Mouse (Mus musculus) embryo, embryonic 10 days (tissue): ENCODE measurements around the gene Cnnm4.
"Not testable (repeated sequence)": the region's sequence is repeated elsewhere in the genome, so short reads cannot be mapped to it uniquely, and the experiment has no call there.

ENCODE experiments used
- DNase-seq: peaks from one replicate; pipeline ENCODE4 v3.0.0-alpha.2; 2015; ENCODE audit warnings: low spot score

The Cnnm4 gene

GRCm38 (mm10) chr1:36518259-36518658, 46.8 kb downstream of the Cnnm4 start:
- DNase-seq: no peak

GRCm38 (mm10) chr1:36519626-36520025, 48.2 kb downstream of the Cnnm4 start:
- no peak for DNase-seq

- DNase-seq: no peak
These were observed 50.8 kb downstream of the Cnnm4 start for GRCm38 (mm10) chr1:36522210-36522609.

- DNase-seq: no peak
These were observed 52.1 kb downstream of the Cnnm4 start for GRCm38 (mm10) chr1:36523332-36524013.

GRCm38 (mm10) chr1:36524058-36524457, 52.6 kb downstream of the Cnnm4 start:
- DNase-seq: no peak

- DNase-seq: no peak
These were observed 54.4 kb downstream of the Cnnm4 start for GRCm38 (mm10) chr1:36525774-36526173.

- no peak for DNase-seq
These were observed 55.5 kb downstream of the Cnnm4 start for GRCm38 (mm10) chr1:36526903-36527302.

GRCm38 (mm10) chr1:36528351-36528750, 56.9 kb downstream of the Cnnm4 start:
- DNase-seq: no peak

GRCm38 (mm10) chr1:36529274-36529673, 57.9 kb downstream of the Cnnm4 start:
- no peak for DNase-seq

GRCm38 (mm10) chr1:36529875-36530274, 58.5 kb downstream of the Cnnm4 start:
- no peak for DNase-seq

GRCm38 (mm10) chr1:36530485-36530884, 59.1 kb downstream of the Cnnm4 start:
- DNase-seq: no peak

- DNase-seq: no peak
These were observed 59.5 kb downstream of the Cnnm4 start for GRCm38 (mm10) chr1:36530962-36531361.

GRCm38 (mm10) chr1:36531461-36531860, 60.0 kb downstream of the Cnnm4 start:
- no peak for DNase-seq

- DNase-seq: no peak
These were observed 62.1 kb downstream of the Cnnm4 start for GRCm38 (mm10) chr1:36533546-36533945.

GRCm38 (mm10) chr1:36534595-36535058, 63.2 kb downstream of the Cnnm4 start:
- DNase-seq: no peak

GRCm38 (mm10) chr1:36535477-36536396, 64.3 kb downstream of the Cnnm4 start:
- DNase-seq: no peak

- DNase-seq: no peak
These were observed 64.9 kb downstream of the Cnnm4 start for GRCm38 (mm10) chr1:36536397-36536728.

GRCm38 (mm10) chr1:36536783-36537182, 65.4 kb downstream of the Cnnm4 start, which contains the start of gene Ankrd23:
Gene Ankrd23, minus strand, starts transcription at chr1:36536883.
- DNase-seq: not testable (repeated sequence)

GRCm38 (mm10) chr1:36538727-36539126, 67.3 kb downstream of the Cnnm4 start:
- no peak for DNase-seq

- DNase-seq: peak; percentile 66
These were observed 67.8 kb downstream of the Cnnm4 start, which contains the start of gene Gm42417 for GRCm38 (mm10) chr1:36539186-36539585. Gene Gm42417, minus strand, starts transcription at chr1:36539429.

GRCm38 (mm10) chr1:36540132-36540531, 68.7 kb downstream of the Cnnm4 start:
- DNase-seq: no peak

- no peak for DNase-seq
These were observed 69.4 kb downstream of the Cnnm4 start for GRCm38 (mm10) chr1:36540807-36541206.

- DNase-seq: no peak
These were observed 70.4 kb downstream of the Cnnm4 start for GRCm38 (mm10) chr1:36541844-36542243.
